In the genomic region with DNA sequence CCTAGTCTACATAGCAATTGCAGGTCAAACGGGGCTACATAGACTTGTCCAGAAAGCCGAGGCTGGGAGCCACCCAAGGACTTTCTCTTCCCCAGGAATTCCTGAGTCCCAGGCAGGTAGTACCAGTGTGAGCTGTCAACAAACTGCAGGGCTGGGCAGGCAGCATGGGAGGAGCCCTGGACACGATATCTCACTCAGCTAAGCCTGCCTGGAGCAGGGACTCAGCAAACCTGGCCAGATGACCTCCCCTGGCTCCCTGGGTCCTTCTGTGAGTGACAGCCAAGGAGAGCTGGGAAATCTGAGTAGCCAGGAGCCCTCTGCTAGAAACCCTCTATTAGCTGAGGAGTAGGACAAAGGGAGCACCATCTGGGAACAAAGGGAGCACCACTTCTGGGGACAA, we compare ENCODE assay signal across 22 mouse cellular contexts. TPM values are rescaled to one million over a fixed set of nuclear protein-coding genes. Genes with fewer than 3 reads are reported as not detected.
A peak's percentile ranks its signal among the peaks of the same experiment; 100 is the strongest.
DNase-seq lines count a peak whose midpoint lies in the region; ATAC-seq lines count a peak whose summit lies in the region.
"Had no signal": no experiment of that assay in that cellular context is flagged by ENCODE, and none has a peak within 500 bp of the region (broad histone marks: within the 10 kb centered on the region; RNA-seq: fewer than 3 reads in every experiment).

No protein-coding gene starts in this region.

- H3K27ac ChIP-seq in kidney, embryonic 15.5 days = peak overlapping the region; percentile 82
- H3K27ac ChIP-seq: embryonic facial prominence, embryonic 10.5 days; forebrain, embryonic 15.5 days; hindbrain, embryonic 13.5 days had no signal

- H3K9ac ChIP-seq in kidney, embryonic 15.5 days = no peak overlapping the region
- H3K9ac ChIP-seq: forebrain, embryonic 15.5 days; hindbrain, embryonic 13.5 days had no signal

- no peaks in the 10 kb centered on the region for H3K9me3 ChIP-seq in kidney, embryonic 15.5 days (replicated peaks)
- H3K9me3 ChIP-seq: embryonic facial prominence, embryonic 10.5 days; forebrain, embryonic 15.5 days; hindbrain, embryonic 13.5 days; midbrain, embryonic 10.5 days had no signal

- peaks cover 13% of the 10 kb centered on the region for H3K27me3 ChIP-seq in kidney, embryonic 15.5 days

- peak; percentile 65 for DNase-seq in gastrocnemius, adult 18-20 months (ENCODE audit: low spot score)
- no peak for DNase-seq in gastrocnemius, postnatal 36 days
- DNase-seq in kidney, adult 11 months = no peak
- DNase-seq in lung, postnatal 36 days = peak; percentile 47
- no peak for DNase-seq in lung, postnatal 10 days
- no peak for DNase-seq in frontal cortex, postnatal 36 days (ENCODE audit: low spot score in 2 of 2)
- DNase-seq: heart, adult 18-20 months had no signal

- H3K4me3 ChIP-seq in kidney, embryonic 15.5 days (replicated peaks) = no peak overlapping the region
- H3K4me3 ChIP-seq: embryonic facial prominence, embryonic 10.5 days; forebrain, embryonic 15.5 days; hindbrain, embryonic 13.5 days; midbrain, embryonic 10.5 days had no signal

- intact Hi-C loops in gastrocnemius, postnatal 36 days (cut with DNase I) = no loop called here

- no peak overlapping the region for H3K4me2 ChIP-seq in kidney, embryonic 15.5 days
- H3K4me2 ChIP-seq: forebrain, embryonic 15.5 days; hindbrain, embryonic 13.5 days had no signal

- ATAC-seq in kidney, embryonic 15.5 days (replicated peaks; ENCODE audit: low FRiP score) = no peak
- ATAC-seq: CD4-positive, CD25-positive, alpha-beta regulatory T cell, adult 4 months; forebrain, embryonic 15.5 days had no signal

- 62% methylated on average over 3 of the region's 3 CpGs for whole genome bisulfite sequencing in kidney, embryonic 15.5 days

- no peaks in the 10 kb centered on the region for H3K36me3 ChIP-seq in kidney, embryonic 15.5 days
- H3K36me3 ChIP-seq: embryonic facial prominence, embryonic 10.5 days; forebrain, embryonic 15.5 days; hindbrain, embryonic 13.5 days; midbrain, embryonic 10.5 days had no signal

- H3K4me1 ChIP-seq in kidney, embryonic 15.5 days = peaks cover 37% of the 10 kb centered on the region
- H3K4me1 ChIP-seq: midbrain, embryonic 10.5 days had no signal

RNA-seq across cellular contexts. Expression of a gene that starts 41.7 kb away (rescaled TPM):
- total RNA-seq in gastrocnemius, adult 18-20 months (2021) = 1 to 10 TPM; 2.9 to 5.5 TPM
- 1 to 10 TPM; 3.5 to 6.4 TPM for total RNA-seq in gastrocnemius, postnatal 36 days (2021)
- polyA plus RNA-seq in kidney, embryonic 15.5 days (2015; fragmentation: Nextera tagmentation; extraction: Ambion mirVana) = 52.5 and 53.5 TPM in 2 replicates

RNA-seq across cellular contexts. Expression of a gene that starts 45.6 kb away (rescaled TPM):
- 1 to 10 TPM; 1.7 to 2.7 TPM for total RNA-seq in gastrocnemius, adult 18-20 months (2021)
- total RNA-seq in gastrocnemius, postnatal 36 days (2021) = under 1 TPM; 0.42 to 0.54 TPM
- 12.8 and 16.3 TPM in 2 replicates for polyA plus RNA-seq in kidney, embryonic 15.5 days (2015; fragmentation: Nextera tagmentation; extraction: Ambion mirVana)

RNA-seq across cellular contexts. Expression of a gene that starts 56.4 kb away (rescaled TPM):
- not detected for total RNA-seq in gastrocnemius, adult 18-20 months (2021)
- total RNA-seq in gastrocnemius, postnatal 36 days (2021) = not detected
- not detected in 2 replicates for polyA plus RNA-seq in kidney, embryonic 15.5 days (2015; fragmentation: Nextera tagmentation; extraction: Ambion mirVana)
- total RNA-seq: adrenal gland, postnatal 36 days; heart, adult 18-20 months; heart, postnatal 25 days; layer of hippocampus, adult 18-20 months; layer of hippocampus, postnatal 14 days; left cerebral cortex, adult 8-10 months; liver, adult 2 months; midbrain, postnatal 0 days had no signal
- polyA plus RNA-seq: CD4-positive, CD25-positive, alpha-beta regulatory T cell, adult 4 months; heart, embryonic 14.5 days; limb, embryonic 11.5 days; liver, adult 2 months; midbrain, postnatal 0 days had no signal

Comparison
In these comparisons a context has a peak if more than half of its experiments do, and no peak if none do; other contexts are left out.
1. DNase-seq: peak in gastrocnemius, adult 18-20 months (single experiment) and lung, postnatal 36 days (single experiment); none in gastrocnemius, postnatal 36 days (0 of 2), kidney, adult 11 months (single experiment), lung, postnatal 10 days (single experiment) and frontal cortex, postnatal 36 days (0 of 2).